Mouse (Mus musculus) myocyte (in vitro differentiated cells): ENCODE measurements around the gene Atp1a4.

Experiments used
- MYOD1 ChIP-seq, 3 experiments: IDR thresholded peaks; one replicate each; pipeline ENCODE4 v1.6.1; 2011; ENCODE audit warnings: control low read depth in 2 of 3, low read depth in 2 of 3, mild to moderate bottlenecking in 2 of 3, moderate library complexity in 1 of 3; ENCODE audit not compliant: insufficient read length in 2 of 3, control insufficient read depth in 1 of 3
- TCF12 ChIP-seq: IDR thresholded peaks from one replicate; pipeline ENCODE4 v1.6.1; 2011; ENCODE audit warnings: mild to moderate bottlenecking, control low read depth; ENCODE audit not compliant: poor library complexity, insufficient read depth, severe bottlenecking
- USF1 ChIP-seq: IDR thresholded peaks from one replicate; pipeline ENCODE4 v1.6.1; 2011; ENCODE audit warnings: low read depth, mild to moderate bottlenecking, control low read depth, moderate library complexity

DNA sequence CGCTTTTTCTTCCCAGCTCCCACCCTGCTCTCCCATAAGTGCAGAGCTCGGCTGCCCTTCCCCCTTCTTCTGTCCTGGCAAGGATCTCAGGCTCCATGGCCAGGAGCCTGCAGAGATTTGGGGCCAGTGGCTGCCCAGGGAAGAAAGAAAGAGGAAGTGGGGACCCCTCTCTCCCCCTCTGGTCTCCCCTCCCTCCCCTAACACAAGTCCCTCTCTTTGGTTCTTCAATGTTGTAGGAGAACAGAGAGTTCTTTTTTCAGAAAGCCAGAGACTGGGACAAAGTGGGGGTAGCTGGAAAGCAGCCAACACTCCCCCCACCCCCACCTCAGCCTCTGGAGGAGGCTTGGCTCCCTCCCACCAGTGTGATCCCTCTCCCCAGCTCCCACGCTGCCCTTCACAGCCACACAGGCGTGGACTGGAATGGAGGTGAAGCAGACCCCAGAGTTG is 37.6 kb upstream of the Atp1a4 start:
- TF ChIP-seq USF1, result no peak
- no peak for TF ChIP-seq TCF12
- TF ChIP-seq MYOD1 (IDR thresholded peaks at IDR 0.05; ENCODE audit: control insufficient read depth in 1 of 3, insufficient read length in 2 of 3, low read depth in 2 of 3), result no peak
